Mouse (Mus musculus) ES-E14 (cell line): ENCODE data around the gene Slc2a9.

Experiments
- HCFC1 ChIP-seq: IDR thresholded peaks from 2 replicates; pipeline ENCODE4 v1.6.1; 2012; ENCODE audit warnings: low read length, inconsistent platforms, borderline replicate concordance; ENCODE audit not compliant: insufficient read depth
- ZC3H11A ChIP-seq: IDR thresholded peaks from 2 replicates; pipeline ENCODE4 v1.6.1; 2012; ENCODE audit warnings: low read depth, mild to moderate bottlenecking, inconsistent platforms, low read length, borderline replicate concordance

DNA sequence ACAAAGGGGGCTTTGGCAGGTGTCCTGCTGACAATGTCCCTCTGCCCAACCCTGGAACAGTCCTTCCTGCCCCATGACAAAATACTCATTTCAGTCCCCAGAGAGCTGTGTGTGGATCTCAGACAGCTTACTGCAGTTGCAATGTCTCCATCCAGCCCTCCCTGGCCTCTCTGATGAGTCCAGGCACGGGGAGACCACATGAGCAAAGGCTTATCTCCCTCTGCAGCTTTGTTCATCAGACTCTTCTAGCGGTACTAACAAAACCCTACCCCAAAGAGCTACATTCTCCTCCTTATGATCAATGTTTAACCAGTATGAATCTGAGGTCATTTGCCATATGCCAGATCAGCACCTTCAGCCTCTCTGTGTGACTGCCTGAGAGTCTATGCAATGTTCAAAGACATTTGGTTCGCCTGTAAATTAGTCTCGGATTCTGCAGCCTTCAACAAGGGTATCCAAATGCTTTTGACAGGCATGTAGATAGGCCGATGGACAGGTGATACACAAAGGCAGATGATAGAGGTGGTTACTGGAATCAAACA lies 36.3 kb downstream of the Slc2a9 start:
- no peak for TF ChIP-seq HCFC1
- TF ChIP-seq ZC3H11A: no peak
